Mouse (Mus musculus) heart, adult 8-10 months (tissue): ENCODE results near the gene Eif2ak1. TPM values are rescaled to one million over a fixed set of nuclear protein-coding genes. Genes with fewer than 3 reads are reported as not detected.

ENCODE experiments used
- DNase-seq: peaks from one replicate; pipeline ENCODE4 v3.0.0; 2022; ENCODE audit warnings: low spot score
- total RNA-seq, 4 experiments: library from RNA; stranded (reverse); gene quantifications; 2 replicates each; pipeline ENCODE4 v1.2.4; 2022

The Eif2ak1 gene
- total RNA-seq, 4 experiments from 2014 or later, result 19.0 to 22.3 (median 21.3) TPM

DNA sequence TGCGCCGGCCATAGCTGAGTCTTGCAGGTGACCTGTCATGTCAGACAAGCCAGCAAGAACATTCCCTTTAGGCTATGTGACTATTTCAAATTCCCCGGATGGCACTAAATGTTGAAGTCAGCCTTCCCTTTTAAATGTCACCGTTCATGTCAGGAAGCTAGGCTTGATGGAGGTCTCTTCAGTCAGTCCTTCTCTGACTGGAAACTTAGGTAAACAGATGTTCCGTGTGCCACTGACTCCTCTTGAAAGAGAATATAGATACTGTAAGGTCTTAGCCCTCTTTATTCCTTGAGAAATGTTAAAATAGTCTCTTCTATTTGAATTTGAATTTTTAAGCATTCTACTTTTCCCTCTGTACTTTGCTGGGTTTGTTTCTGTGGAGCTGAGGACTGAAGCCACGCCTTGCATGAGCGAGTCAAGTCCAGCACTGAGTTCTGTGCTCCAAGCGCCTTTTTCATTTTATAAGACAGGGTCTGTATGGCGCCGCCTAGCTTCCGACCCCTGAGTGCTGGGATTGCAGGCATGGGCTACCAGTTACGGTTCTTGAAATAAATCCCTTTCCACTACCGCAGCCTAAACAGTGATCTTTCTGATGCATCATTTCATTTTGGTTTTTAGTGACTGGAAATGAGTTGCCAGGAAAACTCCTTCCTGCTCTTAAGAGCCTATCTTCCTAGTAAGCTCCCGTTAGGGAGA lies 80.2 kb downstream of the Eif2ak1 start, which contains the start of gene Ankrd61:
Ankrd61 (minus strand) TSS at position 51 of the 696 bp plus-strand sequence.
- DNase-seq, result no peak

- DNase-seq, result peak; percentile 39
Observed at GRCm38 (mm10) chr5:143902111-143902510, 84.5 kb downstream of the Eif2ak1 start.

DNA sequence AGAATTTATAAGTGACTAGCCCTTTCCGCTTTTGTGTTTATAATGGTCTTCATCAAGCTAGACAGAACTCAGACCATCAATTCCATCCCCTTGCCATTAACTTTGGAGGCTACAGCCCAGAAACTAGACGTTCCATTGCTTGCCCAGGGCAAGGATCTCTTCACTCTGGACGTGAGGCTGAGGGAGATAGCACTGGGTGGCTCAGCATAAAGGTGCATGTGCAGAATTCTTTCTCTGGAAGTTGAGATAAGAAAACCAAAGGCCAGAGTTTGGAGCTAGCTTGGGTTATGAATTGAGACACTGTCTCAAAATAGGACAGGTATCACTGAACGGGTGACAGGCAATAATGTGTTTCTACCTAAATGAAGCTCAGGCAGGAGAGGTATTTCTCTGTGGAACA lies 86.2 kb downstream of the Eif2ak1 start:
- no peak for DNase-seq

GRCm38 (mm10) chr5:143906429-143906828 lies 88.8 kb downstream of the Eif2ak1 start:
- DNase-seq, result no peak

DNA sequence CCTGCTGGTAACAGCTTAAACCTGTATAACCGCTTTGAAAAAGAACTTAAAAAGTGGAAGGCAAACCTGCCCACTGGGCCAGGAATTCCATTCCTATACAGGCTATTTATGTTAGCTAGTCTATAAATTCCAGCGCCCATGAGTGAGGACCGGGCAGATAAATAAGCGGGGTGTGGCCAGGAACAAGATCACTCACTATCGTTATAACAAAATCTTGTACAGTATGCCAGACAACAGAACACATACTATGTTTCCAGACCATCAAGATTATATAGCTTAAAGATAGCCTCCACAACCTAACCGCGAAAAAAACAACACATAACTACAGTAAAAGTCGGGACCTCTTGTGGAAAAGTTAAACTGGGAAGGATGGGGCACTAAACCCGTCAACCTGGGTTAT lies 91.3 kb downstream of the Eif2ak1 start:
- no peak for DNase-seq

GRCm38 (mm10) chr5:143909417-143910400 lies 92.1 kb downstream of the Eif2ak1 start, which contains the start of the genes Aimp2 and Pms2:
Gene Aimp2 (minus strand): TSS chr5:143909847.
Gene Pms2 (plus strand): TSS chr5:143909964.
- peak; percentile 98 for DNase-seq

- DNase-seq, result no peak
Observed at GRCm38 (mm10) chr5:143916221-143916620, 98.6 kb downstream of the Eif2ak1 start.

DNA sequence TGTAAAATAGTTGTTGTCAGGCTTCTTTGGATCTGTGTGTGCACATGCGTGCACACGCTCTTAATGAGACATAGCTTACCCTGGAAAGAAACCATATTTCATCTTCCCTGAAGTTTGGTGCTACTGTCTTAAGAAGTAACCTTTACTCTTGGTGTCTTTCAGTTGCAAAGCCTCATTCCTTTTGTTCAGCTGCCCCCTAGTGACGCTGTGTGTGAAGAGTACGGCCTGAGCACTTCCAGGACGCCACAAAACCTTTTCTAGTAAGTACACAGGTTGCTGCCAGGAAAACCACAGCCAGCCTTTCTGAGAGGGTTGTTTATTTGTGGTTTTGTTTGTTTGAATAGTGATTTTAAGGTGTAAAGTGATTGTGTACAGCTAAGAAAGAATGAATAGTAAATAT lies 99.8 kb downstream of the Eif2ak1 start:
- DNase-seq, result peak; percentile 56

GRCm38 (mm10) chr5:143918120-143918519 lies 100.5 kb downstream of the Eif2ak1 start:
- no peak for DNase-seq

- no peak for DNase-seq
Observed at GRCm38 (mm10) chr5:143924781-143925452, 107.3 kb downstream of the Eif2ak1 start.

DNA sequence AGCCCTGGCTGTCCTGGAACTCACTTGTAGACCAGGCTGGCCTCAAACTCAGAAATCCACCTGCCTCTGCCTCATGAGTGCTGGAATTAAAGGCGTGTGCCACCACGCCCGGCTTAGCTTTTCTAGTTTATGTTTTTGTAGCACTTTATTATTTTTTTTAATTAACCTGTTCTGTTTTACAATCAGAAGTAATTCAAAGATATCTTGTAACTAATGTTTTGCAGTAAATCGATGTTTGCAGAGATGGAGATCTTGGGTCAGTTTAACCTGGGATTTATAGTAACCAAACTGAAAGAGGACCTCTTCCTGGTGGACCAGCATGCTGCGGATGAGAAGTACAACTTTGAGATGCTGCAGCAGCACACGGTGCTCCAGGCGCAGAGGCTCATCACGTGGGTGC lies 110.3 kb downstream of the Eif2ak1 start, which contains the start of gene Gm42421:
Gm42421 (plus strand) TSS at position 301 of the 400 bp plus-strand sequence.
- no peak for DNase-seq

DNA sequence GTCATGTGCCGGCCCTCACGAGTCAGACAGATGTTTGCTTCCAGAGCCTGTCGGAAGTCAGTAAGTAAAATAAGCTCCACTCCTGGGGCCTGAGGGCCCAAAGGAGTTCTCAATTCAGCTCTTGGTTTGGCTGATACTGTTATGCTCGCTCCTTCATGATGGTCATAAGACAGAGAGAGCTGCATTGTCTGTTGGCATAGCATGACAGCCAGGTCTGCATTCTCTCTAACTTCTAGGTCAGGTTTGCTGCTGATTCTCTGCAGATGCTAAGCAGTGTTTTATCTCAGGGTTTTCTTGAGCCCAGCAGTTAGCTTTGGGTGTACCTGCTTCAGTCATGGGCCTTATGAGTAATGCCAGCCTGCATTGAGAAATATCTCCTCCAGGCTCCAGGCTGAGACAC lies 111.7 kb downstream of the Eif2ak1 start:
- no peak for DNase-seq

GRCm38 (mm10) chr5:143930656-143931055 lies 113.1 kb downstream of the Eif2ak1 start:
- DNase-seq, result no peak

GRCm38 (mm10) chr5:143931863-143932580 lies 114.4 kb downstream of the Eif2ak1 start:
- no peak for DNase-seq

DNA sequence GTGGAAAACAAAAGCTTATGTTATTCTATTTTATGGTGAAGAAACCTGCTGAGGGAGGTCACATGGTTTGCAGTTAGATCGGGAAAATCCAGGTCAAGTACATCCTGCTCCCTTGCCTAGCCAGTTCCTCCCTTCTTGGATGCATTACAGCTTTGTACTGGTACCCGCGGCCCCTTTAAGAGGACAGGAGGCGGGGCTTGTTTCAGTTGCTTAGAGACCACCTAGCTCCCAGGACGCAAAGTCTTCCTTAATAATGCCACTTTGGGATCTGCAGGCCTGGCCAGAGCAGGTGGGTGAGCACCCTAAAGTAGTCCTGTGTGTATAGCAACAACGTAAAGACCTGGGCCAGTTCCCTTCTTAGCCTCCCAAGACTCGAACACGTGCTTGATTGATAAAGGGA lies 115.2 kb downstream of the Eif2ak1 start, which contains the start of gene Rsph10b:
Rsph10b (plus strand) TSS at position 205 of the 400 bp plus-strand sequence.
- no peak for DNase-seq

GRCm38 (mm10) chr5:143933414-143933813 lies 115.8 kb downstream of the Eif2ak1 start:
- no peak for DNase-seq

- no peak for DNase-seq
Observed at GRCm38 (mm10) chr5:143933875-143934274, 116.3 kb downstream of the Eif2ak1 start.

DNA sequence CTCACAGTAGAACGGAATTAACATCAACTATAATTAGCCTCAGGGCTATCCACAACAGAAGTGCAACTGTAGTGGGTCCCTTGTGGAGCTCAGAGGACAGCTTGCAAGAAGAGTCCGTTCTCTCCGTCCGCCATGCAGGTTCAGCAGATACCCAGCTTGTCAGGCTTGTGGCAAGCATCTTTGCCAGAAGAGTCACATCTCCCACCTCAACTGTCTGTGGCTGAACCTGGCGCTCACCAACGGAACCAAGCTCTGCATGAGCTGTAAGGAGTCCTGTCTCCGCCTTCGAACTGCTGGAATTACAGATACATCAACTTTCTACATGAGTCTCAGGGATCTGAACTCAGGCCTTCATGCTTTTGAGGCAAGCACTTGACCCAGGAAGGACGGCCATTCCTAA lies 118.6 kb downstream of the Eif2ak1 start:
- no peak for DNase-seq

DNA sequence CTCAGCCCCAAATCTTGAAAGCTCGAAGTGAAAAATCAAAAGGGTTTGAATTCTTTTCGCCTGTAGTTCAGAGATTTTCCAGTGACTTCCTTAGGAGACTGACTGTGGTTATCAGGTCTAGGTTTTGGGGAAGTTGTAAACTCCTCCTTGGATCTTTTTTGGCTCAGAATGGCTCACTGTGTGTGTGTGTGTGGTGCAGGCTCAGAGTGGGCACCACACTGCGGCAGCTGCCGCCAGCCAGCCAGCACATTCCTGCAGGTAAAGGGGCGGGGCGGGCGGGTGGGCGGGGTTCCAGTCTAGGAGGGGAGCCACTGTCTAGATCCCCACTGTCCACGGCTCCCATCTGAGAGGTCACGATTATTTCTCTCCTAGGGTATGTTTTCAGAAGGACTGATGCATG lies 124.0 kb downstream of the Eif2ak1 start:
- no peak for DNase-seq

DNA sequence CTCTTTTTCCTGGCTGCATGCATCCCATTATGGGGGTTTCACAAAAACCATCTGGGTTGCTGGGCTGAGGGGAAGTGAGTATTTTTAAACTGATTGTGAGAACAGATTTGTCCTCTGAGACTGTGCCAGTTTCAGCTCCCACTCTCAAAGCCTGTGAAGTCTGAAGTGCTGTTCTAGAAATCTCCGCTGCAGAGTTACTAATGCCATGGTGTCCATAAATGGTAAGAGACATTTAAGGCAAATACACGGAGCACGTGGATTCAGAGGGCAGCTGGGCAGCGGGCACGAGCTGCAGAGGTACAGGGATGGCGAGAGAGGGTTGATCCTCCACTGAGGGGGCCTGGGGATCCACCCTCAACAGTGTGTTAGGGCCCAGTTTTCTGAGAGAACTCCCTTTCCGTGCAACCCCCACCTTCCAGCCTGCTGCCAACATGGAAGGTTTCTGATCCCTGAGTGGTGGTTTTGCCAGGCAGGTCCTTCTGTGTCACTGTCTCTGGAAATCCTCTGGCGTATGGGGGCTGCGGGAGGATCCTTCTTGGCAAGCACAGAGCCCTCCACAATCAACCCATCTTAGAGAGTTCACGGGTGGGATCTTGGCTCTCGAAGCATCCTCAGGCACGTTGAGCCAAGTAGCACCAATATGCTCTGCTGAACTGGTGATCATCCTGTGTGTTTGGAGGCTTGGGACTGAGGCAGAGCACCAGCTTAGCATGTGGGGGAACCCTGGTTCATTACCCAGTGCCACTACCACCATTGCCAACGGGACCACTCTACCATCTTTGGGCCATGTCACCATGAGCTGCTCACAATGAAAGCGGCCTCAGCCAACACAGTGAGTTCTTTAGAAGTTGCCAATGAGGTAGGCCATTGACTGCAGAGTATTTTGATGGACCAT lies 125.9 kb downstream of the Eif2ak1 start:
- no peak for DNase-seq
